Mouse (Mus musculus): ENCODE results near the gene Rps15.
"Not testable (repeated sequence)": the region's sequence is repeated elsewhere in the genome, so short reads cannot be mapped to it uniquely, and the experiment has no call there.

Gene Rps15

DNA sequence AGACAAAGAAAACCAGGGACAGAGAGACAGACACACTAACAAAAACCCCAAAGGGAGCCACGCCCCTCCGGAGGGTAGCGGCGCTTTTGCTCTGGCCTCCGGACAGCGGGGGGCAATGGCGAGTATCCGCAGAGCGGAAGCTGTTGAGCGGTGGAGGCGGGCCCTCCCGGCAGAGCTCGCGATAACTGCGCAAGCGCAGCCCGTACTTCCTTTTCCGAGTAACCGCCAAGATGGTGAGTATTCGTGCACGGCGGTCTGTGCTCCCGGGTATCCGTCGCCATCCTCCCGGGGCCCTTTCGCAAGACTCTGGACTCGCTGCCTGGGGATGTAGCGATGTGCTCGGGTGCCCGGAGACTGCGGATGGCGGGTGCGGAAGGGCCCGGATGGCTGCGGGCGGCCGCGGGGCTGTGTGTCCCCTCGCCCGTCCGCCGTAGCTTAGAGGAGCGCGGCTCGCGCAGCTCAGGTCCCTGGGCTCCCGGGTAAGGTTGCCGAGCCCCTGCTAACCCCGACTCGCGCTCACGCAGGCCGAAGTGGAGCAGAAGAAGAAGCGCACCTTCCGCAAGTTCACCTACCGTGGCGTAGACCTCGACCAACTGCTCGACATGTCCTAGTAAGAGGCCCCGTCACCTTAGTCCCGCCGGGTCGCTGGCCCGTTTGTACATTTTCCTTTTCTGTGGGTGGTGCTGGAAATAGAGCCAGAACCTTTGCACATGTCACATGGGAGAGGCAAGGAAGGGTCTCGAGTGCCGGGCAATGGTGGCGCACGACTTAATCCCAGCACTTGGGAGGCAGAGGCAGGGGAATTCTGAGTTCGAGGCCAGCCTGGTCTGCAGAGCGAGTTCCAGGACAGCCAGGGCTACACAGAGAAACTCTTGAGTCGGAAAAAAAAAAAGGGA, at the start of gene Rps15:
Gene Rps15, plus strand, starts transcription at position 203 of the 896 bp plus-strand sequence.
- DNase-seq (ENCODE audit: low read depth, low spot score), result peak; percentile 98

DNA sequence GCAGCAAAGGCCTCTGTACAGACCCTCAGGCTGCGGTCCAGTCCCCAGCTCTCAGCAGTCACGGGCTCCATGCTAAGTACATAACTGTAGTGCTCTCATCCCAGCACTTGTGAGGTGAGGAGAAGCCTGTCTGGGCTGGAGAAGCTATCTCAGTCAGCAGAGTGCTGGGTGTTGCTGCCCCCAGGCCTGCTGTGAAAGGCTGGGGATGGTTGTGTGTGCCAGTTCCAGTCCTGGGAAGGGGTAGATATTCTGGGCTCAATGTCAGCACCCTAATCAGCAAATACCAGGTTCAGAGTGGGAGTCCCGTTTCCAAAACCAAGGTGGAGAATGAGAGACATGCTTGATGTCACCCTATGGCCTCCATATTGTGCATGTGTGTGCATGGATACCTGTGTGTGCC, 49.6 kb upstream of the Rps15 start:
- no peak for DNase-seq (ENCODE audit: low read depth, low spot score)

- peak; percentile 67 for DNase-seq (ENCODE audit: low read depth, low spot score)
Observed at GRCm38 (mm10) chr10:80244791-80245399, 47.4 kb upstream of the Rps15 start.

GRCm38 (mm10) chr10:80245600-80245999, 46.7 kb upstream of the Rps15 start:
- peak; percentile 87 for DNase-seq (ENCODE audit: low read depth, low spot score)

DNA sequence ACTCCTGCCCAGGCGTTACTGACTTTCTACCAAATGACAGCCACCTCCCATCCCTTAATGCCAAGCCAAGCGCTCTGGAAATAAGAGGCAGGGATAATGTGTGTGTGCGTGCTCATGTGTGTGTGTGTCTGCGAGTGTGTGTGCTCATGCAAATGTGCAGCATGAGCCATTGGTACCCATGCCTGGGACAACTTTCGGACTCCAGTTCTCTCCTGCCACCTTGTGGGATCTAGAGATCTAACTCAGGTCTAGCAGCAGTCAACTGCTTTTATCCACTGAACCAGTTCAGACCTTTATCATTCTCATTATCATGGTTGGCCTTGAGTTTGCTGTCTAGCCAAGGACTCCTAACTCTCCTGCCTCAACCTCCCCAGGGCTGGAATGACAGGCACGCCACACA, 44.4 kb upstream of the Rps15 start:
- peak; percentile 62 for DNase-seq (ENCODE audit: low read depth, low spot score)

- not testable (repeated sequence) for DNase-seq (ENCODE audit: low read depth, low spot score)
Observed at GRCm38 (mm10) chr10:80248437-80248836, 43.8 kb upstream of the Rps15 start.

DNA sequence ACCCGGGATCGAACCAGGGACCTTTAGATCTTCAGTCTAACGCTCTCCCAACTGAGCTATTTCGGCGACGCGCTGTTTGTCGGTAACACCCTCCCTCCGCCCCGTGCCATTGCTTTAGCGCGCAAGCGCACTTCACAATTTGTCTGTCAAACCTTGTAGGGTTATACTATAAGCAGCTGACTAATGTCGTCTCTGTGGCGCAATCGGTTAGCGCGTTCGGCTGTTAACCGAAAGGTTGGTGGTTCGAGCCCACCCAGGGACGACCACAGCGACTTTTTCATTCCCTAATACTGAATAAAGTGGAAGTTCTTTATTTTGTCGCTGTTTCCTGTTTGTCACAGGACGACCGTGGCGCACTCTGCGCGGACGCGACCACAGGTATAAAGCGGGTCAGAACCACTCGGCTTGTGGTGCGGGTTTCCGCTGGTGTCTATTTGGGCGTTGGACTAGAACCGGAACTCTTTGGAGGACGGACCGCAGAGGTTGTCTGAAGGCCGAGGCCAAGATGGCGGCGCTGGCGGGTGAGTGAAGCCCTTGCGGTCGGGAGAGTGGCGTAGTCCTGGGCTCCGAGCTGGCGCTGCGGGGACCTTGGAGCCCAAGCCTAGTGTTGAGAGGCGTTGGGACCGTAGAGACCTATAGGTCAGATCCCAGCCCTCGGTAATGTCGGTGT, 43.1 kb upstream of the Rps15 start, which contains the start of gene Ndufs7:
Gene Ndufs7, plus strand, starts transcription at position 151 of the 670 bp plus-strand sequence.
- peak; percentile 97 for DNase-seq (ENCODE audit: low read depth, low spot score)

GRCm38 (mm10) chr10:80250059-80250458, 42.2 kb upstream of the Rps15 start:
- no peak for DNase-seq (ENCODE audit: low read depth, low spot score)

- no peak for DNase-seq (ENCODE audit: low read depth, low spot score)
Observed at GRCm38 (mm10) chr10:80250573-80250972, 41.7 kb upstream of the Rps15 start.

- no peak for DNase-seq (ENCODE audit: low read depth, low spot score)
Observed at GRCm38 (mm10) chr10:80252011-80252410, 40.2 kb upstream of the Rps15 start.

DNA sequence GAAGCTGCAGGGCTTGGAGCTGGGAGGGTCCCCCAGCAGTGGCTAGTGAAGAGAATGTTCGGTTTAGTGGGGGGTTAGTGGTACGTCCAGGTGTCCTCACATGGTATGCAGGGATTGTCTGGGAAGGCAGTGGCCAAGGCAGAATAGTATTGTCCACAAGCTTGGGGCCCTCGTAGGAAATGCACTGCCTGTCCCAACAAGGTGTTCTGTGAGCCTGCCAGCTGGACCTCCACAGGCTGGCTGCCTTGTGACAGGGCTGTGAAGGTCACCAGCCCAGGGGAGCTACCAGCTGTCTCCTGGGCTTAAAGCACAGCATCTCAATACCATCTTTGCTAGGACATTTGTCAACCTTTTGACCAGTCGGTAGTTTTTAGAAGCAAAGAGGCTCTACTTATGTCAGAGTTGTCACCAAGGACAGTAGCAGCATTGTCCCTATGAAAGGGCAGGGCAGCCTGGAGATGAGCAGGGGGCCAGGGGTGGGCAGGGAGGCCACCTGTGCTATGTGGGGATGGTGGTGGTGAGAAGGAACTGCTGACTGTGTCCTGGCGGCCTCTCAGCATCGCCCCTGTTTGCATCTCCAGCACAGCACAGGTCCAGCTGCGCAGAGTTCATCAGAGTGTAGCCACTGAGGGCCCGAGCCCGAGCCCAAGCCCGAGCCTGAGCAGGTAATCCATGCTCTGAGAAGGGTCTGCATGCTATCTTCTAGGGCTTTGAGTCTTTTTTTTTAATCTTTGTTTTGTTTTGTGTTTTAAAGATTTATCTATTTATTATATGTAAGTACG, 39.6 kb upstream of the Rps15 start:
- no peak for DNase-seq (ENCODE audit: low read depth, low spot score)

DNA sequence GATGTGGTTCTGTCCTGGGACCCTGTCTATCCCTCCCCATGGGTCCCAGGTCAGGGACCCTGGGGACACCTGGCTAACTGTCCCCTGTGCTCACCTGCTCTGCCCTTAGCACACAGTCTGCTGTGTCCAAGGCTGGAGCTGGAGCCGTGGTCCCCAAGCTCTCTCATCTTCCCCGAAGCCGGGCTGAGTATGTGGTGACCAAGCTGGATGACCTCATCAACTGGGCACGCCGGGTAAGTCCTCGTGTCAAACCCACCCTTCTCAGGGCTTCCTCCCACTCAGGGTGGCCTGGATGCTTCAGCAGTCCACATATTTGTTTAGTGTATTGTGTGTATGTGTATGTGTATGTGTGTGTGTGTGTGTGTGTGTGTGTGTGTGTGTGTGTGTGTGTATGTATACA, 38.7 kb upstream of the Rps15 start:
- DNase-seq (ENCODE audit: low read depth, low spot score), result no peak

DNA sequence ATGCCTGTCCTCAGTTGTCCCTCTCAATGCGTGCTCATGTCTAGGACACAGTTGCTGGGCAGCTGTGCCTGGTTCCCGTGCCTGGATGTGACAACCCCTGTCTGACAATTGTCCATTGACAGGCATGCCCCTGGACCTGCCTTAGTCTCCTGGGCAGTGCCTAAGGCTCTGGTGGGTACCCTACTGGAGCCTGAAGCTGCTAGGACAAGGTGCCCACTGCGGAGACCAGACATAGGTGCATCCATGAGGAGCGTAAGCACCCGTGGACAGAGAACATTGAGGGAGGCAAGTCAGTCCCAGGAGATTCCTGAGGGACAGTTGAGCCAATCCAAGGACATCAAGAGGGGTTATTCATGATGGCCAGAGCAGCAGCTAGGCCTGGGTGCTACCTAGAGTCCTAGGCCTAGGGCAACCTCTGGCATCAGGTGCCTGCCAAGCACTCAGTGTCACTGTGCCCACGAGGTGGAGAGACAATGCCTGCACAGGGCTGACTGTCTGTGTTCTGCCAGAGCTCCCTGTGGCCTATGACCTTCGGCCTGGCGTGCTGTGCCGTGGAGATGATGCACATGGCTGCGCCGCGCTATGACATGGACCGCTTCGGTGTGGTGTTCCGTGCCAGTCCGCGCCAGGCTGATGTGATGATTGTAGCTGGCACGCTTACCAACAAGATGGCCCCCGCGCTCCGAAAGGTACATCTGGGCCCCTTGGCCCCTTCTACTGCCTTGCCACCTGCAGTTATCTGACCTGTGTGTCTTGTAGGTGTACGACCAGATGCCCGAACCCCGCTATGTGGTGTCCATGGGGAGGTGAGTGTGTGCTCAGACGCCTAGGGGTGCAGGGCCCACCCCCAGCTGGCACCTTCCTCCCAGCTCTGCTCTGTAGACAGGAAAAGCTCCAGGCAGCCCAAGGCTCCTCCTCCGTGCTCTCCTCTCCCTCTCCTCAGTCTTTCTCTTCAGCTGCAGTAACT, 37.6 kb upstream of the Rps15 start:
- no peak for DNase-seq (ENCODE audit: low read depth, low spot score)

DNA sequence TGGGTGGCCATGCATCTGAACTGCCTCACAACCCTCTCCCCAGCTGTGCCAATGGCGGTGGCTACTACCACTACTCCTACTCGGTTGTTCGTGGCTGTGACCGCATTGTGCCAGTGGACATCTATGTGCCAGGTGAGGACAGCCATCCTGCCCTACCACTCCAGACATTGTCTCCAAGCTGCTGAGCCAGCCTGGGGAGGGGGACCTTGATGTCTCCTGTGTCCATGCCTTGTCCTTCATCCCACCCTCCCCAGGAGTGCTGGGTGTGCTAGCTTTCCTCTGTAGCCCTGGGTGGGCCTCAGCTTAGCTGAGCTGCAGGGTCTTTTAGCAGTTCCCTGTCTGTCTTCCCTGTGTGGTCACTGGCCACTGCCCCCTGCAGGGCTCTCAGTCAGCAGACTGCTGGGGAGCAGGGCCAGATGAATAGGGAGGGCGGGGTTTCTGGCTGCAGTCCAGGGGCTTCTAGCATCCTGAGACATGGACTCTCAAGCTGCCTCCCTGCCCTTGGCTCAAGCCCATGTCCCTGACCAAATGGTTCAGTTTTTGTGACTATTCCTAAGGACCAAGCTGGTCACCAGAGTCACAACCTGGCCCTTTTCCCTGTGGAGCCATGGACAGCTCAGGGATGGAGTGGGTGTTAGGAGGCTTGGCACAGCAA, 36.2 kb upstream of the Rps15 start:
- DNase-seq (ENCODE audit: low read depth, low spot score), result no peak

- DNase-seq (ENCODE audit: low read depth, low spot score), result no peak
Observed at GRCm38 (mm10) chr10:80257936-80258335, 34.3 kb upstream of the Rps15 start.

- no peak for DNase-seq (ENCODE audit: low read depth, low spot score)
Observed at GRCm38 (mm10) chr10:80258752-80259462, 33.3 kb upstream of the Rps15 start.

- no peak for DNase-seq (ENCODE audit: low read depth, low spot score)
Observed at GRCm38 (mm10) chr10:80259463-80259805, 32.8 kb upstream of the Rps15 start.

DNA sequence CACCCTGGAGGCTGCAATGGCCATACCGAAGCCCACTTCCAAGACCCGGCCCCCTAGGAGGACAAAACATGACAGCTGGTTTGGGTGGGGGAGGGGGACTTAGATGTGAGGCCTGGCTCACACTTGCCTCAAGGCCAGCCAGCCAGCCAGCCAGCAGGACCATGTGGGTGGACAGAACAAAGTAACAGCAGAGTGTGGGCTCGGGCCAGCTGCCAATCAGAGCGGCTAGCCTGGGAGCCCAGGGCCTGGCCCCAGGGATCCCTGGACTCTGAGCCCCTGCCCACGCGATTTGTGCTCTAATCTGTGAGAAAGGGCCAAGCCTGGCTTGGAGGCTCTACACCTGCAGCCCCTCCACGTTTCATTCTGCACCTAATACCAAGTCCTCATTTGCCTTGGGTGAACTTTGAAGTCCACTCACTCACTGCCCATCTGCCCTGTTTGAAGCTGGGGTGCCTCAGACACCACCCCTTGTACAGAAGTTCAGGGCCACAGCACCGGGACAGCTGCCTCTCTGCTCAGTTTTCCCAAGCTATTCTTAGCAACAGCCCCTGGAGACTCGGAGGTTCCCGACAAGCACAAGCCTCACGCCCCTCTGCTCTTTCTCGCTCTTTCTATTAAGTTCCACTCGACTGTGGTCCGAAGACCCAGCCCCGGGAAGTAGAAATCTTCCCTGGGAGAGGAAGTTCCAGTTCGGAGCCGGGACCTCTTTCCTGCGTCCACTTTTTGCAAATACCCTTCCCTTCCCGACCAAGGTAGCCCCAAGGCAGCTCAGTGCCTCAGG, 32.2 kb upstream of the Rps15 start:
- DNase-seq (ENCODE audit: low read depth, low spot score), result no peak
